In the genomic region with DNA sequence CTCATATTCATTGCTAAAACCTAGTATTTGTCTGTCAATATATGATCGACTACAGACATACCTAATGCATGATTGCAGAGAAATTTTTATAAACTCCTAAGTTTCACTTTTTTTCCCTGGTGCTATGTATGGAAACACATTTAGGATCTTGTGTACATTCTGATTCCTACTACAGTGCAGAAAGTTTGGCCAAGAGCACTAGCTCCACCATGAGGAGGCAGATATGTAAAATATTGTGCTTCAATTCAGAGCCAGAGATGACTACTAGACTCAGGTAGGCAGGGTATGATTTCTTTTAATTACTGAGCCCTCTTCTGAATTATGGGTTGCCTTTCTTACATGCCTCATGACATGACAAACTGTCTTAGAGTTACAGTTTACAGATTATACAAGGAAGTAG, we compare ENCODE assay signal across 22 mouse cellular contexts.
DNase-seq lines count a peak whose midpoint lies in the region; ATAC-seq and TF ChIP-seq lines count a peak whose summit lies in the region.
"Had no signal": no experiment of that assay in that cellular context is flagged by ENCODE, and none has a peak within 500 bp of the region (broad histone marks: within the 10 kb centered on the region; RNA-seq: fewer than 3 reads in every experiment).

No protein-coding gene starts in this region.

- WGBS in hindbrain, postnatal 0 days: 78% methylated on average over 1 of the region's 1 CpGs
- 92% methylated on average over 1 of the region's 1 CpGs for WGBS in hindbrain, embryonic 10.5 days
- WGBS in midbrain, postnatal 0 days: 81% methylated on average over 1 of the region's 1 CpGs
- WGBS in midbrain, embryonic 13.5 days: 90% methylated on average over 1 of the region's 1 CpGs
- 77% methylated on average over 1 of the region's 1 CpGs for whole genome bisulfite sequencing in stomach, postnatal 0 days

- H3K9ac ChIP-seq in hindbrain, postnatal 0 days (replicated peaks; ENCODE audit: low read length): no peak overlapping the region
- no peak overlapping the region for H3K9ac ChIP-seq in midbrain, postnatal 0 days (replicated peaks; ENCODE audit: low read length, poor library complexity, severe bottlenecking)
- no peak overlapping the region for H3K9ac ChIP-seq in midbrain, embryonic 13.5 days (replicated peaks)
- no peak overlapping the region for H3K9ac ChIP-seq in stomach, postnatal 0 days (ENCODE audit: low read length)
- H3K9ac ChIP-seq: heart, embryonic 15.5 days; lung, embryonic 15.5 days; neural tube, embryonic 13.5 days had no signal

- peak; percentile 38 for TF ChIP-seq CTCF in hindbrain, postnatal 0 days (IDR thresholded peaks at IDR 0.05; ENCODE audit: low read depth)
- TF ChIP-seq CTCF in midbrain, postnatal 0 days (IDR thresholded peaks at IDR 0.05): peak; percentile 64
- peak; percentile 32 for TF ChIP-seq CTCF in stomach, postnatal 0 days (IDR thresholded peaks at IDR 0.05; ENCODE audit: low read depth)

- H3K36me3 ChIP-seq in hindbrain, postnatal 0 days (ENCODE audit: insufficient read depth, low read length): no peaks in the 10 kb centered on the region
- H3K36me3 ChIP-seq in hindbrain, embryonic 10.5 days: no peaks in the 10 kb centered on the region
- no peaks in the 10 kb centered on the region for H3K36me3 ChIP-seq in midbrain, postnatal 0 days (ENCODE audit: insufficient read depth, low read length)
- no peaks in the 10 kb centered on the region for H3K36me3 ChIP-seq in midbrain, embryonic 13.5 days
- no peaks in the 10 kb centered on the region for H3K36me3 ChIP-seq in stomach, postnatal 0 days (ENCODE audit: control insufficient read depth, insufficient read depth, low read length)
- H3K36me3 ChIP-seq: heart, embryonic 15.5 days; lung, embryonic 15.5 days; neural tube, embryonic 13.5 days had no signal

- no peaks in the 10 kb centered on the region for H3K9me3 ChIP-seq in hindbrain, postnatal 0 days (ENCODE audit: low read length)
- H3K9me3 ChIP-seq in hindbrain, embryonic 10.5 days: no peaks in the 10 kb centered on the region
- H3K9me3 ChIP-seq in midbrain, postnatal 0 days (ENCODE audit: low read length): no peaks in the 10 kb centered on the region
- no peaks in the 10 kb centered on the region for H3K9me3 ChIP-seq in midbrain, embryonic 13.5 days
- no peaks in the 10 kb centered on the region for H3K9me3 ChIP-seq in stomach, postnatal 0 days (ENCODE audit: control insufficient read depth, low read length)
- H3K9me3 ChIP-seq: heart, embryonic 15.5 days; lung, embryonic 15.5 days; neural tube, embryonic 13.5 days had no signal

- no peak overlapping the region for H3K4me3 ChIP-seq in hindbrain, postnatal 0 days (ENCODE audit: low read length)
- no peak overlapping the region for H3K4me3 ChIP-seq in hindbrain, embryonic 10.5 days
- H3K4me3 ChIP-seq in midbrain, postnatal 0 days (ENCODE audit: low read depth, low read length): no peak overlapping the region
- no peak overlapping the region for H3K4me3 ChIP-seq in midbrain, embryonic 13.5 days (replicated peaks)
- no peak overlapping the region for H3K4me3 ChIP-seq in stomach, postnatal 0 days (ENCODE audit: low read depth, low read length)
- H3K4me3 ChIP-seq: heart, embryonic 15.5 days; lung, embryonic 15.5 days; neural tube, embryonic 13.5 days had no signal

- DNase-seq in cerebellum, postnatal 10 days: peak; percentile 1 to 5
- no peak for DNase-seq in cerebellum, postnatal 36 days
- DNase-seq in hindbrain, postnatal 0 days (ENCODE audit: low spot score): peak; percentile 35
- DNase-seq in hindbrain, embryonic 10.5 days (ENCODE audit: low spot score): no peak
- DNase-seq in midbrain, postnatal 0 days (ENCODE audit: low spot score): peak; percentile 24
- no peak for DNase-seq in stomach, postnatal 0 days (ENCODE audit: low spot score)
- DNase-seq in retina, embryonic 14.5 days (ENCODE audit: low spot score): no peak
- DNase-seq: adrenal gland, adult 2 months; B cell, adult 2 months; cerebellum, adult 11-12 months; embryo, embryonic 11 days; gastrocnemius, postnatal 36 days; kidney, adult 2 months; kidney, postnatal 10 days; lung, postnatal 4 days; right cerebral cortex, postnatal 4 days had no signal

- no peak overlapping the region for H3K27ac ChIP-seq in hindbrain, postnatal 0 days
- H3K27ac ChIP-seq in hindbrain, embryonic 10.5 days: no peak overlapping the region
- no peak overlapping the region for H3K27ac ChIP-seq in midbrain, postnatal 0 days (ENCODE audit: low read depth, low read length)
- no peak overlapping the region for H3K27ac ChIP-seq in midbrain, embryonic 13.5 days
- no peak overlapping the region for H3K27ac ChIP-seq in stomach, postnatal 0 days (replicated peaks)
- H3K27ac ChIP-seq: heart, embryonic 15.5 days; lung, embryonic 15.5 days; neural tube, embryonic 13.5 days had no signal

- no peak for TF ChIP-seq EP300 in stomach, postnatal 0 days (optimal IDR thresholded peaks at IDR 0.05)

- no peaks in the 10 kb centered on the region for H3K27me3 ChIP-seq in hindbrain, postnatal 0 days (ENCODE audit: insufficient read depth, low read length)
- no peaks in the 10 kb centered on the region for H3K27me3 ChIP-seq in hindbrain, embryonic 10.5 days (ENCODE audit: insufficient read depth, poor library complexity, severe bottlenecking)
- H3K27me3 ChIP-seq in midbrain, postnatal 0 days (ENCODE audit: insufficient read depth, low read length): no peaks in the 10 kb centered on the region
- no peaks in the 10 kb centered on the region for H3K27me3 ChIP-seq in midbrain, embryonic 13.5 days
- no peaks in the 10 kb centered on the region for H3K27me3 ChIP-seq in stomach, postnatal 0 days (ENCODE audit: control insufficient read depth, insufficient read depth, low read length)
- H3K27me3 ChIP-seq: heart, embryonic 15.5 days; lung, embryonic 15.5 days; neural tube, embryonic 13.5 days had no signal

- ATAC-seq in hindbrain, postnatal 0 days: no peak
- ATAC-seq in midbrain, postnatal 0 days (ENCODE audit: low FRiP score): no peak
- no peak for ATAC-seq in midbrain, embryonic 13.5 days
- no peak for ATAC-seq in stomach, postnatal 0 days (ENCODE audit: low FRiP score, low TSS enrichment)

- no peak overlapping the region for H3K4me2 ChIP-seq in hindbrain, postnatal 0 days (ENCODE audit: low read depth, low read length)
- H3K4me2 ChIP-seq in midbrain, postnatal 0 days (ENCODE audit: low read depth, low read length, poor library complexity, severe bottlenecking): no peak overlapping the region
- no peak overlapping the region for H3K4me2 ChIP-seq in midbrain, embryonic 13.5 days (replicated peaks)
- no peak overlapping the region for H3K4me2 ChIP-seq in stomach, postnatal 0 days (replicated peaks; ENCODE audit: low read depth)
- H3K4me2 ChIP-seq: heart, embryonic 15.5 days; liver, embryonic 11.5 days; lung, embryonic 15.5 days; midbrain, embryonic 11.5 days; neural tube, embryonic 13.5 days had no signal

- no peaks in the 10 kb centered on the region for H3K4me1 ChIP-seq in hindbrain, postnatal 0 days (ENCODE audit: insufficient read depth, low read length)
- H3K4me1 ChIP-seq in hindbrain, embryonic 10.5 days (replicated peaks): no peaks in the 10 kb centered on the region
- no peaks in the 10 kb centered on the region for H3K4me1 ChIP-seq in midbrain, postnatal 0 days (ENCODE audit: insufficient read depth, low read length)
- H3K4me1 ChIP-seq in midbrain, embryonic 13.5 days (replicated peaks): no peaks in the 10 kb centered on the region
- H3K4me1 ChIP-seq in stomach, postnatal 0 days (replicated peaks; ENCODE audit: control insufficient read depth, insufficient read depth): no peaks in the 10 kb centered on the region
- H3K4me1 ChIP-seq: heart, embryonic 15.5 days; lung, embryonic 15.5 days; neural tube, embryonic 13.5 days had no signal

Comparison
In these comparisons a context has a peak if more than half of its experiments do, and no peak if none do; other contexts are left out.
1. DNase-seq: peak in cerebellum, postnatal 10 days (2 of 2), hindbrain, postnatal 0 days (single experiment) and midbrain, postnatal 0 days (single experiment); none in cerebellum, postnatal 36 days (0 of 2), hindbrain, embryonic 10.5 days (single experiment), stomach, postnatal 0 days (single experiment) and retina, embryonic 14.5 days (single experiment).
2. Peak in every context shown above with its lines, with median percentiles within 50 percentile points of each other: CTCF ChIP-seq.